Mouse (Mus musculus): Measurements from ENCODE around the gene Gpr4. TPM values are rescaled to one million over a fixed set of nuclear protein-coding genes. Genes with fewer than 3 reads are reported as not detected.
A peak's percentile ranks its signal among the peaks of the same experiment; 100 is the strongest.

Gpr4 gene
- polyA plus RNA-seq, 1 experiment: 5.5 TPM

GRCm38 (mm10) chr7:19180862-19181429 is 31.4 kb upstream of the Gpr4 start:
- Histone ChIP-seq H3K4me1 (replicated peaks; ENCODE audit: control insufficient read depth, insufficient read depth, low read length) (peaks cover 17% of the 10 kb centered on the region), H3K36me3 (ENCODE audit: control insufficient read depth, insufficient read depth, low read length) (no peaks in the 10 kb centered on the region), H3K4me3 (ENCODE audit: control insufficient read depth, insufficient read depth, low read length) (peak overlapping the region; percentile 55), H3K27ac (ENCODE audit: control insufficient read depth, insufficient read depth, low read length) (no peak overlapping the region), H3K27me3 (ENCODE audit: control insufficient read depth, insufficient read depth, low read length) (peaks cover 21% of the 10 kb centered on the region)
- WGBS: under 1% methylated on average over 27 of the region's 27 CpGs
- DNase-seq: peak; percentile 65
- TF ChIP-seq POLR2A (IDR thresholded peaks at IDR 0.05; ENCODE audit: control insufficient read depth, extremely low read depth, insufficient read depth, low read length, poor library complexity) (0 out of 2 replicates have a peak, but pooled peaks have one; percentile 33), CTCF (IDR thresholded peaks at IDR 0.05; ENCODE audit: borderline replicate concordance, control insufficient read depth, extremely low read depth, insufficient read depth, low read length, poor library complexity) (no peak)

GRCm38 (mm10) chr7:19184250-19184649 is 28.1 kb upstream of the Gpr4 start:
- H3K27ac ChIP-seq (ENCODE audit: control insufficient read depth, insufficient read depth, low read length): no peak overlapping the region
- TF ChIP-seq POLR2A (IDR thresholded peaks at IDR 0.05; ENCODE audit: control insufficient read depth, extremely low read depth, insufficient read depth, low read length, poor library complexity): no peak
- no peak for TF ChIP-seq CTCF (IDR thresholded peaks at IDR 0.05; ENCODE audit: borderline replicate concordance, control insufficient read depth, extremely low read depth, insufficient read depth, low read length, poor library complexity)
- no peak for DNase-seq
- peaks cover 12% of the 10 kb centered on the region for H3K4me1 ChIP-seq (replicated peaks; ENCODE audit: control insufficient read depth, insufficient read depth, low read length)
- no peaks in the 10 kb centered on the region for H3K36me3 ChIP-seq (ENCODE audit: control insufficient read depth, insufficient read depth, low read length)
- H3K4me3 ChIP-seq (ENCODE audit: control insufficient read depth, insufficient read depth, low read length): no peak overlapping the region
- 95% methylated on average over 2 of the region's 2 CpGs for WGBS
- H3K27me3 ChIP-seq (ENCODE audit: control insufficient read depth, insufficient read depth, low read length): peaks cover 5% of the 10 kb centered on the region; the same call in 1 of the 2 replicates

GRCm38 (mm10) chr7:19184758-19185157 is 27.6 kb upstream of the Gpr4 start:
- no peak for DNase-seq
- Histone ChIP-seq H3K4me3 (ENCODE audit: control insufficient read depth, insufficient read depth, low read length) (no peak overlapping the region), H3K27me3 (ENCODE audit: control insufficient read depth, insufficient read depth, low read length) (peaks cover under 1% of the 10 kb centered on the region; the same call in 1 of the 2 replicates), H3K36me3 (ENCODE audit: control insufficient read depth, insufficient read depth, low read length) (no peaks in the 10 kb centered on the region), H3K4me1 (replicated peaks; ENCODE audit: control insufficient read depth, insufficient read depth, low read length) (peaks cover 8% of the 10 kb centered on the region), H3K27ac (ENCODE audit: control insufficient read depth, insufficient read depth, low read length) (no peak overlapping the region)
- TF ChIP-seq POLR2A (IDR thresholded peaks at IDR 0.05; ENCODE audit: control insufficient read depth, extremely low read depth, insufficient read depth, low read length, poor library complexity): no peak
- TF ChIP-seq CTCF (IDR thresholded peaks at IDR 0.05; ENCODE audit: borderline replicate concordance, control insufficient read depth, extremely low read depth, insufficient read depth, low read length, poor library complexity): no peak
- 83% methylated on average over 6 of the region's 6 CpGs for WGBS

- H3K36me3 ChIP-seq (ENCODE audit: control insufficient read depth, insufficient read depth, low read length): no peaks in the 10 kb centered on the region
- no peak overlapping the region for H3K27ac ChIP-seq (ENCODE audit: control insufficient read depth, insufficient read depth, low read length)
- H3K4me1 ChIP-seq (replicated peaks; ENCODE audit: control insufficient read depth, insufficient read depth, low read length): no peaks in the 10 kb centered on the region
- WGBS: 97% methylated on average over 4 of the region's 4 CpGs
- no peaks in the 10 kb centered on the region for H3K27me3 ChIP-seq (ENCODE audit: control insufficient read depth, insufficient read depth, low read length)
- DNase-seq: no peak
- no peak overlapping the region for H3K4me3 ChIP-seq (ENCODE audit: control insufficient read depth, insufficient read depth, low read length)
- no peak for TF ChIP-seq POLR2A (IDR thresholded peaks at IDR 0.05; ENCODE audit: control insufficient read depth, extremely low read depth, insufficient read depth, low read length, poor library complexity)
- no peak for TF ChIP-seq CTCF (IDR thresholded peaks at IDR 0.05; ENCODE audit: borderline replicate concordance, control insufficient read depth, extremely low read depth, insufficient read depth, low read length, poor library complexity)
These were observed 17.7 kb upstream of the Gpr4 start for GRCm38 (mm10) chr7:19194676-19195075.

GRCm38 (mm10) chr7:19196676-19197075 is 15.7 kb upstream of the Gpr4 start:
- Histone ChIP-seq H3K4me3 (ENCODE audit: control insufficient read depth, insufficient read depth, low read length) (no peak overlapping the region), H3K36me3 (ENCODE audit: control insufficient read depth, insufficient read depth, low read length) (no peaks in the 10 kb centered on the region), H3K27ac (ENCODE audit: control insufficient read depth, insufficient read depth, low read length) (no peak overlapping the region), H3K27me3 (ENCODE audit: control insufficient read depth, insufficient read depth, low read length) (no peaks in the 10 kb centered on the region), H3K4me1 (replicated peaks; ENCODE audit: control insufficient read depth, insufficient read depth, low read length) (no peaks in the 10 kb centered on the region)
- DNase-seq: peak; percentile 58
- TF ChIP-seq POLR2A (IDR thresholded peaks at IDR 0.05; ENCODE audit: control insufficient read depth, extremely low read depth, insufficient read depth, low read length, poor library complexity) (no peak), CTCF (IDR thresholded peaks at IDR 0.05; ENCODE audit: borderline replicate concordance, control insufficient read depth, extremely low read depth, insufficient read depth, low read length, poor library complexity) (no peak)
- 70% methylated on average over 6 of the region's 6 CpGs for WGBS

GRCm38 (mm10) chr7:19197985-19198384 is 14.4 kb upstream of the Gpr4 start:
- no peaks in the 10 kb centered on the region for H3K27me3 ChIP-seq (ENCODE audit: control insufficient read depth, insufficient read depth, low read length)
- WGBS: 63% methylated on average over 2 of the region's 2 CpGs
- no peak for TF ChIP-seq POLR2A (IDR thresholded peaks at IDR 0.05; ENCODE audit: control insufficient read depth, extremely low read depth, insufficient read depth, low read length, poor library complexity)
- peak; percentile 63; the same call in 1 of the 2 replicates for TF ChIP-seq CTCF (IDR thresholded peaks at IDR 0.05; ENCODE audit: borderline replicate concordance, control insufficient read depth, extremely low read depth, insufficient read depth, low read length, poor library complexity)
- H3K4me1 ChIP-seq (replicated peaks; ENCODE audit: control insufficient read depth, insufficient read depth, low read length): no peaks in the 10 kb centered on the region
- no peak overlapping the region for H3K27ac ChIP-seq (ENCODE audit: control insufficient read depth, insufficient read depth, low read length)
- DNase-seq: peak; percentile 38
- no peak overlapping the region for H3K4me3 ChIP-seq (ENCODE audit: control insufficient read depth, insufficient read depth, low read length)
- no peaks in the 10 kb centered on the region for H3K36me3 ChIP-seq (ENCODE audit: control insufficient read depth, insufficient read depth, low read length)

All from thymus, adult 2 months (tissue).